Mouse (Mus musculus) mesoderm, embryonic 11.5 days (tissue): Measurements from ENCODE around the gene Olfr15.

Source experiments
- DNase-seq: peaks from one replicate; pipeline ENCODE4 v3.0.0-alpha.2; 2012; ENCODE audit warnings: low read depth, low spot score

The Olfr15 gene

GRCm38 (mm10) chr16:3872216-3873047 lies 41.8 kb downstream of the Olfr15 start, which contains the start of gene Naa60:
TSS of gene Naa60 (plus strand) at chr16:3872375.
- peak; percentile 94 for DNase-seq

GRCm38 (mm10) chr16:3876346-3876745 lies 45.7 kb downstream of the Olfr15 start:
- no peak for DNase-seq

- DNase-seq: peak; percentile 93
Observed at GRCm38 (mm10) chr16:3884201-3885064, 53.8 kb downstream of the Olfr15 start, which contains the start of the genes Zfp597 and Gm20695. TSS of gene Zfp597 (minus strand) at chr16:3884561. TSS of gene Gm20695 (plus strand) at chr16:3884648.

GRCm38 (mm10) chr16:3885065-3885670 lies 54.5 kb downstream of the Olfr15 start:
- peak; percentile 6 for DNase-seq

- DNase-seq: no peak
Observed at GRCm38 (mm10) chr16:3891621-3892295, 61.1 kb downstream of the Olfr15 start.

GRCm38 (mm10) chr16:3893739-3894138 lies 63.1 kb downstream of the Olfr15 start:
- DNase-seq: no peak
